Mouse (Mus musculus) adrenal gland, adult (tissue): Measurements from ENCODE around the gene Picalm.
"Not testable (repeated sequence)": the region's sequence is repeated elsewhere in the genome, so short reads cannot be mapped to it uniquely, and the experiment has no call there.

Source experiments
- DNase-seq, 2 experiments: peaks; one replicate each; pipeline ENCODE4 v3.0.0; 2022 to 2023; ENCODE audit warnings: low spot score in 1 of 2; ENCODE audit not compliant: inconsistent age in 2 of 2

Picalm gene

GRCm38 (mm10) chr7:90131376-90131651, 1.3 kb downstream of the Picalm start:
- peak in 1 of 2 experiments; percentile 70 for DNase-seq

GRCm38 (mm10) chr7:90131831-90132241, 1.8 kb downstream of the Picalm start:
- peak; percentile 11 to 77 for DNase-seq

- DNase-seq: peak in 1 of 2 experiments; percentile 64
Measured at GRCm38 (mm10) chr7:90132322-90132721, 2.3 kb downstream of the Picalm start.

- DNase-seq: no peak
Measured at GRCm38 (mm10) chr7:90136736-90137135, 6.7 kb downstream of the Picalm start.

GRCm38 (mm10) chr7:90138359-90138758, 8.3 kb downstream of the Picalm start:
- no peak for DNase-seq

GRCm38 (mm10) chr7:90140290-90140689, 10.3 kb downstream of the Picalm start:
- DNase-seq: no peak

GRCm38 (mm10) chr7:90144275-90144674, 14.3 kb downstream of the Picalm start:
- DNase-seq: no peak

- no peak for DNase-seq
Measured at GRCm38 (mm10) chr7:90144971-90145370, 15.0 kb downstream of the Picalm start.

- no peak for DNase-seq
Measured at GRCm38 (mm10) chr7:90145376-90145775, 15.4 kb downstream of the Picalm start.

GRCm38 (mm10) chr7:90145897-90146296, 15.9 kb downstream of the Picalm start:
- peak; percentile 39 to 82 for DNase-seq

- DNase-seq: peak in 1 of 2 experiments; percentile 57
Measured at GRCm38 (mm10) chr7:90146321-90146720, 16.3 kb downstream of the Picalm start.

- no peak for DNase-seq
Measured at GRCm38 (mm10) chr7:90148023-90148422, 18.0 kb downstream of the Picalm start.

- no peak for DNase-seq
Measured at GRCm38 (mm10) chr7:90148516-90148915, 18.5 kb downstream of the Picalm start.

GRCm38 (mm10) chr7:90150311-90150710, 20.3 kb downstream of the Picalm start:
- peak; percentile 50 to 81 for DNase-seq

GRCm38 (mm10) chr7:90158034-90158433, 28.0 kb downstream of the Picalm start:
- no peak for DNase-seq

GRCm38 (mm10) chr7:90160598-90160997, 30.6 kb downstream of the Picalm start:
- DNase-seq: no peak

GRCm38 (mm10) chr7:90164276-90164675, 34.3 kb downstream of the Picalm start:
- DNase-seq: no peak

GRCm38 (mm10) chr7:90165970-90166369, 36.0 kb downstream of the Picalm start:
- DNase-seq: no peak

- not testable (repeated sequence) for DNase-seq
Measured at GRCm38 (mm10) chr7:90167777-90168176, 37.8 kb downstream of the Picalm start.

- no peak for DNase-seq
Measured at GRCm38 (mm10) chr7:90173778-90174177, 43.8 kb downstream of the Picalm start.

GRCm38 (mm10) chr7:90175576-90175975, 45.6 kb downstream of the Picalm start:
- no peak for DNase-seq

- no peak for DNase-seq
Measured at GRCm38 (mm10) chr7:90180635-90181034, 50.6 kb downstream of the Picalm start.

- DNase-seq: peak; percentile 49 to 63
Measured at GRCm38 (mm10) chr7:90200251-90200650, 70.2 kb downstream of the Picalm start.
